Mouse (Mus musculus) neural tube, embryonic 12.5 days (tissue): ENCODE data around the gene Gas7. TPM values are rescaled to one million over a fixed set of nuclear protein-coding genes. Genes with fewer than 3 reads are reported as not detected.

Experiments used
- ATAC-seq: fragments of 200-750 bp; cut with Nextera tagmentation; 2 replicates; pipeline ENCODE4 v1.8.0; 2017; ENCODE audit warnings: low read depth, mild to moderate bottlenecking, moderate TSS enrichment, moderate library complexity; ENCODE audit not compliant: low FRiP score
- H3K27ac ChIP-seq: fragments of 300-500 bp; sonication (generic); 2 replicates; pipeline ENCODE4 v1.5.1; 2016
- H3K27me3 ChIP-seq: fragments of 300-500 bp; sonication (generic); replicated peaks from 2 replicates; pipeline ENCODE4 v1.6.1; 2016; ENCODE audit warnings: mild to moderate bottlenecking
- H3K36me3 ChIP-seq: fragments of 300-500 bp; sonication (generic); 2 replicates; pipeline ENCODE4 v1.6.1; 2016; ENCODE audit warnings: mild to moderate bottlenecking
- H3K4me1 ChIP-seq: fragments of 300-500 bp; sonication (generic); 2 replicates; pipeline ENCODE4 v1.6.1; 2016
- H3K4me2 ChIP-seq: fragments of 300-500 bp; sonication (generic); replicated peaks from 2 replicates; pipeline ENCODE4 v1.6.1; 2016; ENCODE audit warnings: mild to moderate bottlenecking
- H3K4me3 ChIP-seq: fragments of 300-500 bp; sonication (generic); 2 replicates; pipeline ENCODE4 v1.5.1; 2016
- H3K9ac ChIP-seq: fragments of 300-500 bp; sonication (generic); 2 replicates; pipeline ENCODE4 v1.6.1; 2016; ENCODE audit warnings: mild to moderate bottlenecking
- H3K9me3 ChIP-seq: fragments of 300-500 bp; sonication (generic); 2 replicates; pipeline ENCODE4 v1.6.1; 2016; ENCODE audit warnings: mild to moderate bottlenecking
- WGBS: fragments of 180-500 bp; shearing (Covaris S2); methylation state at CpG from one replicate; pipeline ENCODE4 v1.1.7; 2016; 5-methylcytosine and 5-hydroxymethylcytosine counted together
- polyA plus RNA-seq: library from polyadenylated mRNA; unstranded; fragments of >200 nt; fragmentation: Nextera tagmentation; extraction: Ambion mirVana; gene quantifications from 2 replicates; pipeline ENCODE4 v1.2.1, GENCODE M21; 2016

The Gas7 gene
- polyA plus RNA-seq, 1 experiment from 2014 or later: 4.5 TPM

GRCm38 (mm10) chr11:67588196-67588827, 133.1 kb downstream of the Gas7 start:
- no peaks in the 10 kb centered on the region for H3K27me3 ChIP-seq
- H3K4me2 ChIP-seq: no peak overlapping the region
- 81% methylated on average over 8 of the region's 8 CpGs for WGBS
- ATAC-seq: no peak
- H3K36me3 ChIP-seq: no peaks in the 10 kb centered on the region
- no peak overlapping the region for H3K9ac ChIP-seq
- H3K4me3 ChIP-seq: no peak overlapping the region
- H3K4me1 ChIP-seq: no peaks in the 10 kb centered on the region
- no peak overlapping the region for H3K27ac ChIP-seq
- H3K9me3 ChIP-seq: no peaks in the 10 kb centered on the region

GRCm38 (mm10) chr11:67588828-67589314, 133.6 kb downstream of the Gas7 start:
- Histone ChIP-seq H3K4me3 (no peak overlapping the region), H3K27me3 (no peaks in the 10 kb centered on the region), H3K36me3 (no peaks in the 10 kb centered on the region), H3K9me3 (no peaks in the 10 kb centered on the region), H3K4me1 (no peaks in the 10 kb centered on the region), H3K4me2 (no peak overlapping the region), H3K9ac (no peak overlapping the region), H3K27ac (no peak overlapping the region)
- whole genome bisulfite sequencing: 52% methylated on average over 9 of the region's 9 CpGs
- no peak for ATAC-seq

- H3K9me3 ChIP-seq: no peaks in the 10 kb centered on the region
- no peak overlapping the region for H3K27ac ChIP-seq
- no peaks in the 10 kb centered on the region for H3K36me3 ChIP-seq
- no peak overlapping the region for H3K4me2 ChIP-seq
- H3K27me3 ChIP-seq: no peaks in the 10 kb centered on the region
- 43% methylated on average over 6 of the region's 6 CpGs for WGBS
- H3K9ac ChIP-seq: no peak overlapping the region
- peaks cover 4% of the 10 kb centered on the region; the same call in 1 of the 2 replicates for H3K4me1 ChIP-seq
- ATAC-seq: no peak
- no peak overlapping the region for H3K4me3 ChIP-seq
Measured at GRCm38 (mm10) chr11:67596233-67596632, 141.0 kb downstream of the Gas7 start.

- ATAC-seq: no peak
- Histone ChIP-seq H3K36me3 (no peaks in the 10 kb centered on the region), H3K27me3 (no peaks in the 10 kb centered on the region), H3K9me3 (no peaks in the 10 kb centered on the region), H3K9ac (no peak overlapping the region), H3K4me2 (no peak overlapping the region), H3K4me1 (peaks cover 4% of the 10 kb centered on the region; the same call in 1 of the 2 replicates), H3K4me3 (no peak overlapping the region), H3K27ac (no peak overlapping the region)
- 81% methylated on average over 6 of the region's 6 CpGs for WGBS
Measured at GRCm38 (mm10) chr11:67596856-67597255, 141.6 kb downstream of the Gas7 start.

GRCm38 (mm10) chr11:67597388-67597787, 142.2 kb downstream of the Gas7 start:
- Histone ChIP-seq H3K9ac (no peak overlapping the region), H3K9me3 (no peaks in the 10 kb centered on the region), H3K36me3 (no peaks in the 10 kb centered on the region), H3K27ac (no peak overlapping the region), H3K4me1 (peaks cover 4% of the 10 kb centered on the region; the same call in 1 of the 2 replicates), H3K27me3 (no peaks in the 10 kb centered on the region), H3K4me2 (no peak overlapping the region), H3K4me3 (no peak overlapping the region)
- no peak for ATAC-seq
- 93% methylated on average over 7 of the region's 7 CpGs for WGBS

GRCm38 (mm10) chr11:67599141-67599540, 143.9 kb downstream of the Gas7 start:
- Histone ChIP-seq H3K36me3 (no peaks in the 10 kb centered on the region), H3K9ac (no peak overlapping the region), H3K4me2 (no peak overlapping the region), H3K27me3 (no peaks in the 10 kb centered on the region), H3K9me3 (no peaks in the 10 kb centered on the region), H3K4me3 (no peak overlapping the region), H3K27ac (no peak overlapping the region), H3K4me1 (peaks cover 13% of the 10 kb centered on the region)
- 3% methylated on average over 1 of the region's 1 CpGs for WGBS
- no peak for ATAC-seq

- peaks cover 13% of the 10 kb centered on the region for H3K4me1 ChIP-seq
- no peaks in the 10 kb centered on the region for H3K27me3 ChIP-seq
- no peaks in the 10 kb centered on the region for H3K9me3 ChIP-seq
- no peak for ATAC-seq
- H3K36me3 ChIP-seq: no peaks in the 10 kb centered on the region
- 79% methylated on average over 8 of the region's 8 CpGs for WGBS
- H3K9ac ChIP-seq: no peak overlapping the region
- no peak overlapping the region for H3K27ac ChIP-seq
- H3K4me2 ChIP-seq: no peak overlapping the region
- no peak overlapping the region for H3K4me3 ChIP-seq
Measured at GRCm38 (mm10) chr11:67600710-67601430, 145.6 kb downstream of the Gas7 start.

- Histone ChIP-seq H3K9ac (no peak overlapping the region), H3K27ac (no peak overlapping the region), H3K27me3 (no peaks in the 10 kb centered on the region), H3K36me3 (no peaks in the 10 kb centered on the region), H3K4me3 (no peak overlapping the region), H3K4me2 (no peak overlapping the region), H3K9me3 (no peaks in the 10 kb centered on the region), H3K4me1 (peaks cover 9% of the 10 kb centered on the region; the same call in 1 of the 2 replicates)
- 0 out of 2 replicates have a peak, but pooled peaks have one; percentile 21 for ATAC-seq
- WGBS: 38% methylated on average over 12 of the region's 12 CpGs
Measured at GRCm38 (mm10) chr11:67602711-67603369, 147.6 kb downstream of the Gas7 start.

- no peak for ATAC-seq
- WGBS: 81% methylated on average over 2 of the region's 2 CpGs
- Histone ChIP-seq H3K4me3 (no peak overlapping the region), H3K27ac (no peak overlapping the region), H3K9ac (no peak overlapping the region), H3K4me2 (no peak overlapping the region), H3K36me3 (no peaks in the 10 kb centered on the region), H3K9me3 (no peaks in the 10 kb centered on the region), H3K27me3 (no peaks in the 10 kb centered on the region), H3K4me1 (peaks cover 9% of the 10 kb centered on the region; the same call in 1 of the 2 replicates)
Measured at GRCm38 (mm10) chr11:67604481-67604880, 149.2 kb downstream of the Gas7 start.

- no peaks in the 10 kb centered on the region for H3K36me3 ChIP-seq
- no peaks in the 10 kb centered on the region for H3K9me3 ChIP-seq
- H3K4me3 ChIP-seq: no peak overlapping the region
- no peaks in the 10 kb centered on the region for H3K27me3 ChIP-seq
- H3K27ac ChIP-seq: no peak overlapping the region
- H3K9ac ChIP-seq: no peak overlapping the region
- peaks cover 1% of the 10 kb centered on the region; the same call in 1 of the 2 replicates for H3K4me1 ChIP-seq
- ATAC-seq: no peak
- WGBS: 71% methylated on average over 10 of the region's 10 CpGs
- H3K4me2 ChIP-seq: no peak overlapping the region
Measured at GRCm38 (mm10) chr11:67608114-67608683, 153.0 kb downstream of the Gas7 start.

GRCm38 (mm10) chr11:67612158-67612839, 157.1 kb downstream of the Gas7 start:
- no peak overlapping the region for H3K4me3 ChIP-seq
- ATAC-seq: no peak
- WGBS: 80% methylated on average over 9 of the region's 9 CpGs

More at GRCm38 (mm10) chr11:67612158-67612839, 157.1 kb downstream of the Gas7 start:
- H3K4me1 ChIP-seq: no peaks in the 10 kb centered on the region
- no peak overlapping the region for H3K4me2 ChIP-seq
- H3K27ac ChIP-seq: no peak overlapping the region
- H3K9ac ChIP-seq: no peak overlapping the region
- H3K9me3 ChIP-seq: no peaks in the 10 kb centered on the region
- H3K36me3 ChIP-seq: no peaks in the 10 kb centered on the region
- no peaks in the 10 kb centered on the region for H3K27me3 ChIP-seq
